Mouse (Mus musculus) MEL (cell line): ENCODE measurements around the gene Mov10l1. TPM values are rescaled to one million over a fixed set of nuclear protein-coding genes. Genes with fewer than 3 reads are reported as not detected.

Experiments
- DNase-seq: peaks from one replicate; pipeline ENCODE4 v3.0.0; 2011; ENCODE audit warnings: low read depth, low spot score
- H3K27ac ChIP-seq: 2 replicates; pipeline ENCODE4 v1.5.1; 2012; ENCODE audit warnings: low read depth, mild to moderate bottlenecking, control low read depth, low read length, moderate library complexity; ENCODE audit not compliant: control insufficient read depth
- H3K27me3 ChIP-seq, 2 experiments: fragments of 150-350 bp in 1 of 2; sonication (generic) in 1 of 2; 2 replicates each; pipeline ENCODE4 v1.6.1; 2012; ENCODE audit warnings: low read length in 2 of 2, mild to moderate bottlenecking in 2 of 2, improper control_type of control experiment in 1 of 2, moderate library complexity in 1 of 2; ENCODE audit not compliant: insufficient read depth in 2 of 2, control insufficient read depth in 1 of 2
- H3K36me3 ChIP-seq, 2 experiments: 2 replicates each; pipeline ENCODE4 v1.6.1; 2012 to 2014; ENCODE audit warnings: low read length in 2 of 2, improper control_type of control experiment in 1 of 2, inconsistent platforms in 1 of 2, mild to moderate bottlenecking in 1 of 2; ENCODE audit not compliant: insufficient read depth in 2 of 2, control insufficient read depth in 1 of 2
- H3K4me1 ChIP-seq, 2 experiments: fragments of 150-350 bp in 1 of 2; sonication (generic) in 1 of 2; 2 replicates each; pipeline ENCODE4 v1.6.1; 2012; ENCODE audit warnings: low read length in 2 of 2, improper control_type of control experiment in 1 of 2, mild to moderate bottlenecking in 1 of 2; ENCODE audit not compliant: insufficient read depth in 2 of 2, control insufficient read depth in 1 of 2
- H3K4me3 ChIP-seq, 2 experiments: fragments of 150-350 bp in 1 of 2; sonication (generic) in 1 of 2; 2 replicates each; pipeline ENCODE4 v1.5.1; 2012; ENCODE audit warnings: low read depth in 2 of 2, low read length in 2 of 2, mild to moderate bottlenecking in 2 of 2, moderate library complexity in 2 of 2, control low read depth in 1 of 2, improper control_type of control experiment in 1 of 2; ENCODE audit not compliant: control insufficient read depth in 1 of 2, insufficient read depth in 1 of 2
- H3K79me2 ChIP-seq: 2 replicates; pipeline ENCODE4 v1.6.1; 2012; ENCODE audit warnings: mild to moderate bottlenecking, low read length, moderate library complexity; ENCODE audit not compliant: control insufficient read depth, poor library complexity, insufficient read depth
- H3K9ac ChIP-seq: 2 replicates; pipeline ENCODE4 v1.6.1; 2012; ENCODE audit warnings: low read depth, mild to moderate bottlenecking, control low read depth, low read length, moderate library complexity; ENCODE audit not compliant: control insufficient read depth, poor library complexity, severe bottlenecking
- H3K9me3 ChIP-seq: fragments of 150-350 bp; sonication (generic); replicated peaks from 2 replicates; pipeline ENCODE4 v1.6.1; 2012; ENCODE audit warnings: mild to moderate bottlenecking, low read length, improper control_type of control experiment, moderate library complexity; ENCODE audit not compliant: insufficient read depth
- CHD1 ChIP-seq: IDR thresholded peaks from 2 replicates; pipeline ENCODE4 v1.6.1; 2012; ENCODE audit warnings: low read depth, mild to moderate bottlenecking, inconsistent platforms, low read length, improper control_type of control experiment
- CHD2 ChIP-seq: IDR thresholded peaks from 2 replicates; pipeline ENCODE4 v1.6.1; 2011; ENCODE audit warnings: low read length, improper control_type of control experiment
- CTCF ChIP-seq, 3 experiments: IDR thresholded peaks in 2 of 3; conservative IDR thresholded peaks in 1 of 3; 2 replicates each; pipeline ENCODE4 v1.5.1; 2011 to 2012; ENCODE audit warnings: low read length in 3 of 3, low read depth in 2 of 3, mild to moderate bottlenecking in 2 of 3, improper control_type of control experiment in 1 of 3, inconsistent platforms in 1 of 3, mixed read lengths in 1 of 3, moderate library complexity in 1 of 3; ENCODE audit not compliant: control insufficient read depth in 1 of 3, insufficient read depth in 1 of 3, poor library complexity in 1 of 3, severe bottlenecking in 1 of 3
- E2F4 ChIP-seq: IDR thresholded peaks from 2 replicates; pipeline ENCODE4 v1.6.1; 2011; ENCODE audit warnings: low read depth, low read length, improper control_type of control experiment, borderline replicate concordance
- ELF1 ChIP-seq: IDR thresholded peaks from 2 replicates; pipeline ENCODE4 v1.6.1; 2014; ENCODE audit warnings: low read depth, mild to moderate bottlenecking, inconsistent platforms, low read length, improper control_type of control experiment, moderate library complexity
- ETS1 ChIP-seq: IDR thresholded peaks from 2 replicates; pipeline ENCODE4 v1.6.1; 2012; ENCODE audit warnings: low read depth, mild to moderate bottlenecking, inconsistent platforms, low read length, improper control_type of control experiment, moderate library complexity
- MAFK ChIP-seq: IDR thresholded peaks from 2 replicates; pipeline ENCODE4 v1.6.1; 2011; ENCODE audit warnings: low read depth, mild to moderate bottlenecking, low read length, improper control_type of control experiment, borderline replicate concordance
- MAZ ChIP-seq: IDR thresholded peaks from 2 replicates; pipeline ENCODE4 v1.6.1; 2012; ENCODE audit warnings: low read depth, mild to moderate bottlenecking, inconsistent platforms, low read length, improper control_type of control experiment
- MEF2A ChIP-seq: IDR thresholded peaks from 2 replicates; pipeline ENCODE4 v1.6.1; 2014; ENCODE audit warnings: low read depth, mild to moderate bottlenecking, inconsistent platforms, low read length, improper control_type of control experiment; ENCODE audit not compliant: poor library complexity, insufficient replicate concordance, severe bottlenecking; ENCODE audit errors: extremely low read depth
- MYC ChIP-seq: IDR thresholded peaks from 2 replicates; pipeline ENCODE4 v1.6.1; 2011; ENCODE audit warnings: low read depth, mild to moderate bottlenecking, low read length, improper control_type of control experiment, moderate library complexity
- NRF1 ChIP-seq: IDR thresholded peaks from 2 replicates; pipeline ENCODE4 v1.6.1; 2014; ENCODE audit warnings: low read depth, mild to moderate bottlenecking, inconsistent platforms, low read length, improper control_type of control experiment, moderate library complexity; ENCODE audit not compliant: poor library complexity, insufficient read depth, severe bottlenecking
- RAD21 ChIP-seq: IDR thresholded peaks from 2 replicates; pipeline ENCODE4 v1.6.1; 2011; ENCODE audit warnings: mild to moderate bottlenecking, low read depth, low read length, improper control_type of control experiment
- SMC3 ChIP-seq: IDR thresholded peaks from 2 replicates; pipeline ENCODE4 v1.6.1; 2011; ENCODE audit warnings: low read depth, low read length, improper control_type of control experiment
- TAL1 ChIP-seq: IDR thresholded peaks from 2 replicates; pipeline ENCODE4 v1.6.1; 2012; ENCODE audit warnings: mild to moderate bottlenecking, inconsistent platforms, low read length, moderate library complexity, mixed read lengths
- UBTF ChIP-seq: IDR thresholded peaks from 2 replicates; pipeline ENCODE4 v1.6.1; 2012; ENCODE audit warnings: low read depth, mild to moderate bottlenecking, inconsistent platforms, low read length, improper control_type of control experiment, moderate library complexity, borderline replicate concordance; ENCODE audit not compliant: insufficient read depth
- USF1 ChIP-seq: IDR thresholded peaks from 2 replicates; pipeline ENCODE4 v1.6.1; 2014; ENCODE audit warnings: low read depth, mild to moderate bottlenecking, inconsistent platforms, low read length, improper control_type of control experiment, moderate library complexity
- USF2 ChIP-seq, 2 experiments: IDR thresholded peaks; 2 replicates each; pipeline ENCODE4 v1.6.1; 2011 to 2012; ENCODE audit warnings: improper control_type of control experiment in 2 of 2, low read length in 2 of 2, borderline replicate concordance in 1 of 2, inconsistent platforms in 1 of 2, low read depth in 1 of 2, mild to moderate bottlenecking in 1 of 2; ENCODE audit not compliant: insufficient read depth in 1 of 2
- polyA plus RNA-seq, 2 experiments: library from polyadenylated mRNA; stranded (reverse) in 1 of 2; unstranded in 1 of 2; fragments of >175 nt in 1 of 2; fragments of >200 nt in 1 of 2; gene quantifications; 2 replicates each; pipeline versions ENCODE4 v1.2.1 to v1.2.4; 2012; ENCODE audit warnings: low replicate concordance in 2 of 2, low read depth in 1 of 2; ENCODE audit not compliant: insufficient read length in 2 of 2, insufficient read depth in 1 of 2, missing spikeins in 1 of 2
- total RNA-seq: library from RNA; depleted of rRNA; stranded (reverse); fragments of 300-350 nt; gene quantifications from 2 replicates; pipeline ENCODE4 v1.2.3, GENCODE M21; 2012

Mov10l1 gene
- total and polyA plus RNA-seq, 3 experiments: not detected

DNA sequence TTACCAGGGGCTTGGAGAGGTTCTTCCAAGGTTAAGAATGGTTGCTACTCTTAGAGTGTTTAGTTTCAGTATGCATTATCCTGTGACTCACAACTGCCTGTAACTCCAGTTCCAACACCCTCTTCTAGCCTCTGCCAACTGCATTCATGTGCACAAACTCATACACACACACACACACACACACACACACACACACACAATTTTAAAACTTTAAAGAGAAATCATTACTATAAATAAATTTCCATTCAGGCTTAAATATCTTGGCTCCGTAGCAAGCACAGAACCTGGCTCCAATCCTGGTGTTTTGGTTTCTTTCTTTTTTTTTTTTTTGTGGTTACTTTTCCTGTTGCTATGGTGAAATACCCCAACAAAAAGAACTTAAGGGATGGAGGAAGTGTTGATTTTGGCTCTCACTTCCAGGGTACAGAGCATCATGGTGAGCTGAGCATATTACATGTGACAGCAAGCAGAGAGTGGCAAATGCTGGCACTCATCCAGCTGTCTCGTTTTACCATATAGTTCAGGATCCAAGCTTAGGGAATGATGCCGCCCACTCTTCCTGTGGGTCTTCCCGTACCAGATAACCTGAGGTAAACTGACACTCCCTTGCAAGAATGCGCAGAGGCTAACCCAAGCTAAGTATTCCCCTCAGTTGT lies 38.7 kb upstream of the Mov10l1 start:
- H3K27ac ChIP-seq: no peak overlapping the region
- H3K9me3 ChIP-seq: no peaks in the 10 kb centered on the region
- TF ChIP-seq UBTF: no peak
- TF ChIP-seq MYC: no peak
- TF ChIP-seq, all 39 proteins: peak for 0
- H3K27me3 ChIP-seq: peaks cover 0 to 12% of the 10 kb centered on the region in 2 experiments
- no peak for DNase-seq
- no peaks in the 10 kb centered on the region for H3K79me2 ChIP-seq
- H3K9ac ChIP-seq: no peak overlapping the region
- H3K4me3 ChIP-seq: no peak overlapping the region
- H3K36me3 ChIP-seq: no peaks in the 10 kb centered on the region
- H3K4me1 ChIP-seq: no peaks in the 10 kb centered on the region

- no peaks in the 10 kb centered on the region for H3K4me1 ChIP-seq
- H3K27me3 ChIP-seq: peaks cover 0 to 12% of the 10 kb centered on the region in 2 experiments
- H3K4me3 ChIP-seq: no peak overlapping the region
- no peak overlapping the region for H3K27ac ChIP-seq
- no peaks in the 10 kb centered on the region for H3K9me3 ChIP-seq
- DNase-seq: peak; percentile 5
- H3K9ac ChIP-seq: no peak overlapping the region
- no peak for TF ChIP-seq USF2 (IDR thresholded peaks at IDR 0.05; ENCODE audit: borderline replicate concordance in 1 of 2, insufficient read depth in 1 of 2, low read depth in 1 of 2, low read length in 2 of 2)
- TF ChIP-seq USF1: no peak
- no peak for TF ChIP-seq CHD1
- TF ChIP-seq MEF2A: no peak
- TF ChIP-seq ETS1: no peak
- TF ChIP-seq MAZ: no peak
- TF ChIP-seq NRF1: no peak
- no peak for TF ChIP-seq CHD2
- TF ChIP-seq MAFK: no peak
- TF ChIP-seq ELF1: no peak
- TF ChIP-seq SMC3: peak; percentile 36
- no peak for TF ChIP-seq E2F4
- peak in 2 of 3 experiments; percentile 24 to 37; a peak in 3 of 6 replicates for TF ChIP-seq CTCF (IDR thresholded peaks at IDR 0.05 in 2 of 3, conservative IDR thresholded peaks at IDR 0.05 in 1 of 3; ENCODE audit: control insufficient read depth in 1 of 3, insufficient read depth in 1 of 3, low read depth in 2 of 3, low read length in 3 of 3, poor library complexity in 1 of 3, severe bottlenecking in 1 of 3)
- peak; percentile 29 for TF ChIP-seq RAD21
- no peak for TF ChIP-seq TAL1
- no peaks in the 10 kb centered on the region for H3K79me2 ChIP-seq
- no peaks in the 10 kb centered on the region for H3K36me3 ChIP-seq
Observed at GRCm38 (mm10) chr15:88946851-88947250, 35.9 kb upstream of the Mov10l1 start.
